Mouse (Mus musculus) megakaryocyte, embryonic 14.5 days (primary cell): ENCODE results near the gene Gm28729.

Experiments
- FLI1 ChIP-seq: IDR thresholded peaks from 2 replicates; pipeline ENCODE4 v1.6.1; 2012; ENCODE audit warnings: low read length, inconsistent platforms, mixed read lengths
- GATA1 ChIP-seq: IDR thresholded peaks from 3 replicates; pipeline ENCODE4 v1.6.1; 2012; ENCODE audit warnings: mixed read lengths, low read length, inconsistent platforms, borderline replicate concordance

- TF ChIP-seq GATA1 (no peak), FLI1 (no peak)
Observed at GRCm38 (mm10) chr9:96470266-96470974, 54.6 kb downstream of the Gm28729 start.
